Mouse (Mus musculus): Measurements from ENCODE around the gene Ppp1r9a.

DNA sequence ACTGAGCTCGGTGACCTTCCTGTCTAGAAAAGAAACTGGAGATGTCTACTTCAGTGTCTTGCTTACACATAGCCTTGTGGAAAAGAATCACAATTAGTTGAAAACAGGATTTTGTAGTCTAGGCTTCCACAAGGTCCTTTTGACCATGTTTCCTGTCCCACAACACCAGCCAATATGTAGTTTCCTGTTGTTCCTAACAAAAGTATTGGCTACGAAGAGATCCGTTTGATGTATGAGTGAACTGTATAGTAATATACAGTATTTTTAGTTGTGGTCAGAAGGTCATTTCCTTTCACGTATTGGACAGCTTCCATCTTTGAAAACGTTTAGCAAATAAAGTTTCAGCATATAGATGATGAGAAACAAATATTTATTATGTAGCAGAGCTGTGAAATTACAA is 15.8 kb downstream of the Ppp1r9a start:
- TF ChIP-seq CTCF (IDR thresholded peaks at IDR 0.05; ENCODE audit: control insufficient read depth, insufficient read depth, low read length), result no peak
- no peak for TF ChIP-seq POLR2A (IDR thresholded peaks at IDR 0.05; ENCODE audit: borderline replicate concordance, control insufficient read depth, low read depth, low read length)
